Mouse (Mus musculus): ENCODE data around the gene Gucy1a1.

- TF ChIP-seq CTCF (IDR thresholded peaks at IDR 0.05; ENCODE audit: borderline replicate concordance, insufficient read depth, low read depth, low read length) (no peak), POLR2A (IDR thresholded peaks at IDR 0.05; ENCODE audit: borderline replicate concordance, insufficient read depth, low read length) (no peak)
Observed at GRCm38 (mm10) chr3:82052029-82052428, 93.6 kb downstream of the Gucy1a1 start.
